Mouse (Mus musculus): Measurements from ENCODE around the gene Erc2.

The Erc2 gene

GRCm38 (mm10) chr14:28293921-28294320 lies 671.7 kb downstream of the Erc2 start:
- DNase-seq (ENCODE audit: low spot score): no peak

- DNase-seq (ENCODE audit: low spot score): no peak
These were observed 672.9 kb downstream of the Erc2 start for GRCm38 (mm10) chr14:28295145-28295544.

GRCm38 (mm10) chr14:28300095-28300494 lies 677.9 kb downstream of the Erc2 start:
- DNase-seq (ENCODE audit: low spot score): no peak

GRCm38 (mm10) chr14:28301251-28301650 lies 679.0 kb downstream of the Erc2 start:
- DNase-seq (ENCODE audit: low spot score): no peak

- DNase-seq (ENCODE audit: low spot score): no peak
These were observed 681.9 kb downstream of the Erc2 start for GRCm38 (mm10) chr14:28304131-28304530.

- no peak for DNase-seq (ENCODE audit: low spot score)
These were observed 686.4 kb downstream of the Erc2 start for GRCm38 (mm10) chr14:28308661-28309060.

GRCm38 (mm10) chr14:28316851-28317250 lies 694.6 kb downstream of the Erc2 start:
- DNase-seq (ENCODE audit: low spot score): no peak

GRCm38 (mm10) chr14:28321916-28322534 lies 699.8 kb downstream of the Erc2 start:
- DNase-seq (ENCODE audit: low spot score): no peak

GRCm38 (mm10) chr14:28323243-28323642 lies 701.0 kb downstream of the Erc2 start:
- no peak for DNase-seq (ENCODE audit: low spot score)

GRCm38 (mm10) chr14:28323727-28324126 lies 701.5 kb downstream of the Erc2 start:
- no peak for DNase-seq (ENCODE audit: low spot score)

- no peak for DNase-seq (ENCODE audit: low spot score)
These were observed 704.2 kb downstream of the Erc2 start for GRCm38 (mm10) chr14:28326456-28326855.

- DNase-seq (ENCODE audit: low spot score): no peak
These were observed 706.3 kb downstream of the Erc2 start for GRCm38 (mm10) chr14:28328512-28328911.

- no peak for DNase-seq (ENCODE audit: low spot score)
These were observed 708.9 kb downstream of the Erc2 start for GRCm38 (mm10) chr14:28331108-28331507.

GRCm38 (mm10) chr14:28332351-28332953 lies 710.2 kb downstream of the Erc2 start:
- no peak for DNase-seq (ENCODE audit: low spot score)

GRCm38 (mm10) chr14:28339146-28339545 lies 716.9 kb downstream of the Erc2 start:
- no peak for DNase-seq (ENCODE audit: low spot score)

GRCm38 (mm10) chr14:28349129-28349528 lies 726.9 kb downstream of the Erc2 start:
- no peak for DNase-seq (ENCODE audit: low spot score)

- DNase-seq (ENCODE audit: low spot score): no peak
These were observed 733.8 kb downstream of the Erc2 start for GRCm38 (mm10) chr14:28356031-28356430.

GRCm38 (mm10) chr14:28359502-28359901 lies 737.3 kb downstream of the Erc2 start:
- DNase-seq (ENCODE audit: low spot score): no peak

- DNase-seq (ENCODE audit: low spot score): no peak
These were observed 737.8 kb downstream of the Erc2 start for GRCm38 (mm10) chr14:28359983-28360382.

- no peak for DNase-seq (ENCODE audit: low spot score)
These were observed 740.1 kb downstream of the Erc2 start for GRCm38 (mm10) chr14:28362336-28362735.

- DNase-seq (ENCODE audit: low spot score): no peak
These were observed 748.5 kb downstream of the Erc2 start for GRCm38 (mm10) chr14:28370713-28371112.

- DNase-seq (ENCODE audit: low spot score): no peak
These were observed 749.4 kb downstream of the Erc2 start for GRCm38 (mm10) chr14:28371651-28372050.

- DNase-seq (ENCODE audit: low spot score): no peak
These were observed 753.4 kb downstream of the Erc2 start for GRCm38 (mm10) chr14:28375642-28376091.

Measured in spleen, adult 12 weeks (tissue).